Mouse (Mus musculus): Measurements from ENCODE around the gene 5330417C22Rik.
A peak's percentile ranks its signal among the peaks of the same experiment; 100 is the strongest.

The 5330417C22Rik gene

DNA sequence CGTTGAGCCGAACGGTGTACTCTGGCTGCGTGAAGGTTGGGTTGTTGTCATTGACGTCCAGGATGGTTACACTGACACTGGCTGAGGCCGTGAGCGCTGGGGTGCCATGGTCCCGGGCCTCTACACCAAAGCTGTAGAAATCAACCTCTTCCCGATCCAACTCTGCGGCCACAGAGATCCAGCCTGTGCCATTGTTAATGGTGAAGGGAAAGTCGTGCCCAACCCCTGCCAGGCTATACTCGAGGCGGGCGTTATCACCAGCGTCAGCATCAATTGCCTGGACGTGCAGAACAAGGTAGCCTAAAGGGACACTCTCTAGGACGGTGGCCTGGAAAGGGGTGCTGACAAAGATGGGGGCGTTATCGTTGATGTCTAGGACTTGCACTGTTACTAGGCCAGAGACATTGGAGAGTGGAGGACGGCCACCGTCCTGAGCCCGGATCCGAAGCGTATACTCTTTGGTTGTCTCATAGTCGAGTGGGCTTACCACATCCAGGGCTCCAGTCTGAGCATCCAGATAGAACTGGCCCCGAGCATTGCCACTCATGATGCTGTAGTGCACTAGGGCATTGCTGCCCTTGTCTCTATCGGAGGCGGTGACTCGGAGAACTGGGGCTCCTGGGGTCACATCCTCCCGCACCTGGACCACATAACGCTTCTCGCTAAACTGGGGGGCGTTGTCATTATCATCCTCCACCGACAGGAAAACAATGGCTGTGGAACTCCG, 122.5 kb downstream of the 5330417C22Rik start:
- DNase-seq (ENCODE audit: low spot score): no peak

DNA sequence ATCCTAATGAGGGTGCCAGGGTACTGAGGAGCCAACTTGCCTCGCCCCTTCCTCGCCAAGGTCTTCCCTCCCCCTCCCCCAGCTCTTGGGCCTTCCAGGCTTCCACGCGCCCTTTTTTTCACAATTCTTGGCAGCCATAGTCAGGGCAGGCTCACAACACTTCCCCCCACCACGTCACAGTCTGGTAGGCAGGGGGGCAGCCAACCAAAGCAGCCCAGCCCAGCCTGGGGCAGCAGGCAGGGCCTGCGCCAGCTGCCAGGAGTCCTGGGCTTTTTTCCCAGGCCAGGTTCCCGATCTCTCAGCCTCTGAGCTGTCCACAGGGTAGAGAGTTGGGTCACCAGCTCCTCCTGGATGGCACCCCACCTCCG, 124.6 kb downstream of the 5330417C22Rik start:
- DNase-seq (ENCODE audit: low spot score): peak; percentile 45

DNA sequence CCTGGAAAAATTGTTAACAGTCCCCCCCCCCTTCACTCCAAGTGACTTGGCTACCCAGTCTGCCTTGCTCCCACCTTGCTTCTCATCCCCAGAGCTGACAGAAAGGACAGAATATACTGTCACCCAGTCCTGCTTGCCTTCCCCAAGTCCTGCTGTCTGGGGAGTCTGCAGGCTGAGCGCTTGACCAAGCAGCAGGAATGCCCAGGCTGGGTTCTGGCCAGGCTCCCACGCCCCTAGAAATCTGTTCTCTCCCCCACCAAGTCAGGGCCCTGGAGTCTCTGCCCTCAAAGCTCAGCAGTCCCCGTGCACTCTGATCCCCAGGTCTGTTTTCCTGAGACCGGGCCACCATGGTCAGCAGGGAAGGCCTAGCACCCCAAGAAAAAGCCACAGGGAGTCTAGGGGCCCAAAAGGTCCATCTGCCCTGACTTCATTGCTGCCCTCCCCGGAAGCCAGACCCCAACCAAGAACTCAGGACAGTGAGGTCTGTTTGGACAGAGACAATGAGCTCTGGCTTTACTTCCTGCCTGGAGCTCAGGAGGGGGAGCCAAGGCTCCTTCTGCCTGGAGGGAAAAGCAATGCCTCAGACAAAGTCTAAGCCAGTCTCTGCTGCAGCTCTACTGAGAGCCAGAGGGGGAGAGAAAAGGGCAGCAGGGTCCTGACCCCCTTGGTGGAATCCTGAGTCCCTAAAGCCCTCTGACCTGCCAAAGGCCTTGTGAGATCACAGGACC, 125.1 kb downstream of the 5330417C22Rik start:
- no peak for DNase-seq (ENCODE audit: low spot score)

DNA sequence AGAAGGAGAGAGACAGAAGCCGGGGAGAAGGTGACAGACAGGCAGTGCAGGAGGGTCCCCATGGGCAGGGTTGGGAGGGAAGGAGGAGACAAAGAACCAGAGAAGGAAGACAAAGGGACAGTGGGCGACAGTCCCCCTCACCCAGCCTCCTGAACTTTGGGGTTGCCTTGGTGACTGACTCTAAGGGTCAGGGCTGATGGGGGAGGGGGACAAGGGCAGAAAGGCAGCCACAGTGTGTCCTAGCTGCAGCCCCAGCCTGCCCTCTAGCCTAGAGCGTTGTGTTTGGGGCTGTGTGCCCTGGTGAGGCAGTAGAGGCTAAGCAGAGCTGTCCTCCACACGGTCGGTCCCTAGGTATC, 126.0 kb downstream of the 5330417C22Rik start:
- DNase-seq (ENCODE audit: low spot score): no peak

DNA sequence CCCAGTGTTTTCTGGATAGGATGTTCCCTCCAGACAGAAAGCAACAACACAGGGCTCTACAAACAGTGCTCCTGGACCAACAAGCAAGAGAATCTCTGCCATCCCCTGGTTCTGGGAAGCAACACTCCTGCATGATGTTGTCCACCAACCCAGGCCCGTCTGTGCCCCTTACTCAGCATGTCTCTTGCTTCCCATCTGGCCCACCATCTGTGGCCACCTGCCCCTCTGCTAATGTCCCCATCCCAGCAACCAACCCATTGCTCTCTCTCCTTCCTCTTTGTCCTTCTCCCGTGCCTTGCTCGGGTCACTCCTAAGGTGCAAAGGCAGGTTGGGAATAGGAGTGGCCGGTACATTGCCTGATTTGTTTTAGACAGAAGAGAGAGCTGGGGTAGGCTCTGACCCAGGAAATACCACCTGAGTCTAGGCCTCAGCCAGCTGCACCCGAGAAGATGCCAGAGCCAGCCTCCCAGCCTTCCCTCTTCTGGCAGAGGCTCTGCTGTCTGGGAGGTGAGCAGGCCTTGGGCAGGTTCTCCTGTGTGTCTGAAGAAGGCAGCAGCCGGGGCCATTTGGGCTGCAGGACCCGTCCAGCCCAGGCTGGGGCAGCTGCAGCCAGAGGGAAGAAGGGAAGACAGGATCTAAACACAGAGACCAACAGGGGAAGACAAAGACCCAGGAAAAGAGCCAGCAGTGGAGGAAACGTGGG, 126.5 kb downstream of the 5330417C22Rik start:
- no peak for DNase-seq (ENCODE audit: low spot score)

GRCm38 (mm10) chr3:108408517-108409008, 127.8 kb downstream of the 5330417C22Rik start:
- no peak for DNase-seq (ENCODE audit: low spot score)

DNA sequence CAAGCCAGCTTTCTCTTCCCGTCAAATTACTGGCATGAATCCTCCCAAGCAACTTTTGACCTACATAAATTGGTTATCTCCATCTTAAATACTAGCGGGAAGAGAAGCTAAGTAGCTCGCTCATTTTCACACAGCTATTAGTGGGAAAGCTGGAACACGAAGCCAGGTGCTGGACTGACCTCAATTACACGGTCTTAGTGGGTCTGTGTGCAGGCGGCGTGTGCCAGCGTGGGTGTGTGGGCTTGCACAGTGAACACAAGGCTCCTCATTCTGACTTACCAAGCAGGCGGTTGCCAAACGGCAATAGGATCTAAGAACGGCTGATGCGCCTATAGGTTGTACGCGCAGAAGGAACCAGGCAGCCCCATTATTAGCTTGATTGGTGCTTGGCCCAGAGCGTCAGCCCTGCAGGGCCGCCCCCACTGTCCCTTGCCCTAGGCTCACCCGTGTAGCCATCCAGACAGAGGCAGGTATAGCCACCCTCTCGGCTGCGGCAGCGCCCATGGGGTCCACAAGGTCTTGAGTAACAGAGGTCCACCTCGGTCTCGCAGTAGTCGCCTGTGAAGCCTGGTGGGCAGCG, 129.9 kb downstream of the 5330417C22Rik start:
- DNase-seq (ENCODE audit: low spot score): no peak
